Mouse (Mus musculus): ENCODE data around the gene Calml4.
"Not testable (repeated sequence)": the region's sequence is repeated elsewhere in the genome, so short reads cannot be mapped to it uniquely, and the experiment has no call there.

Gene Calml4

DNA sequence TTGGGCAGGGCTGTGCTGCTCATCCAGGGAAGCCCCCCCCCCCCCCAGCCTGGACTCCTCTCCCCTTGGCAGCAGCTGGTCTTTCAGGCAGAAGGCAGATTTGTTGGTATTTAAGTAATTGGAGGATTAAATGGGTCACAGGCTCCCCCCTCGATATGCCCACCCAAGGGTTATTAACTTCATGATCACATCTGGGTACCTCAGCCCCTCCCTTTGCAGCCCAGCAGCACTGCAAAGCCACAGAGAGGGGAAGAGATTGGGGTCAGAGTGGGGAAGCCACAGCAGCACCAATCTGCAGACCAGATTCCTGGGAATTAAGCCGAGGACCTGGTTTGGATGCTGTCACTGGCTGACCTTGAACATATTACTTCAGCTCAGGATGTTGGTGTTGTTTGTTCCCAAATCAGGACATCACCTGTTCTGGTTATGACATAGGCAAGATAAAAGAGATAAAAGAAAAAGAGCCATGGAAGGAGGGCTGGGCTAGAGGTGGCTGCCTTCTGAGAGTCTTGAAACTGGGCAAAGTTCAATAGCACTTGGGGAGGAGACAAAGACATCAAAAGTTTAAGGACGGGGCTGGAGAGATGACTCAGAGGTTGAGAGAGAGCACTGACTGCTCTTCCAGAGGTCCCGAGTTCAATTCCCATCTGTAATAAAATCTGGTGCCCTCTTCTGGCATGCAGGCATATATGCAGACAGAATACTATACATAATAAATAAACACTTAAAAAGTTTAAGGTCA is 22.0 kb upstream of the Calml4 start:
- no peak for DNase-seq (ENCODE audit: low spot score in 2 of 2)

DNA sequence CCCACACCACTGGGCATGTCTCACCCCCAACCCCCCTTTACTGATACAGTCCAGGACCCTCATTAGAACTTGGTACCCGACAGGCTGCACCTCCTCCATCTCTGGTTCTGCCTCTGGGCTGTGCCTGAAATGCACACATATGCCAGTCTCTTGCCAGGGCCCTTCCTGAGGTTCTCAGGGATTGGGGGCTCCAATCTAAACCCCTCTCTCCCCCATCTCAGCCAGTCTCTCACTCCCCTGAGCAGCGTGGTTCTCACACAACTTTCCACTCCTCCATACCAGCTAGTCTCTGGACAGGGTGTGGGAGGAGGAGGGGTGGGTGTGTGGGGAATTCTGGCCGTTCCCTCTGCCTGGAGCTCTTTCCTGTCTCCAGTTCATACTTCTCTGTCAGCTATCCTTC is 20.3 kb upstream of the Calml4 start:
- DNase-seq (ENCODE audit: low spot score in 2 of 2), result no peak

DNA sequence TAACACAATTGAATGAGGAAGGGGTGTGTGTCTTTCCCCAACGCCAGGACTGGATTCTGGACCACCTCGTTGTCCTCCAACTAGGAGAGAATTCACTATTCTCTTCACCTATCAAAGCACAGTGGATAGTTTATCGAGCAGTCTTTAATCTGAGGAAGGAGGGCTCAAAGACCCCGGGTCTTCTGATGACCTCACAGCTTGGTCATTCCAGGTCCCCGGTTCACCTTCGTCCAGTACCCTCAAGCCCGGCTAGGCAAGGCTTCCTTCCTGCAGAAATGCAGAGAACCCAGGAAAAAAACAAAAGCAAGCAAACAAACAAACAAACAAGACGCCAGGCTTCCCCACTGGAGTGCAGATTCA is 19.8 kb upstream of the Calml4 start:
- no peak for DNase-seq (ENCODE audit: low spot score in 2 of 2)

DNA sequence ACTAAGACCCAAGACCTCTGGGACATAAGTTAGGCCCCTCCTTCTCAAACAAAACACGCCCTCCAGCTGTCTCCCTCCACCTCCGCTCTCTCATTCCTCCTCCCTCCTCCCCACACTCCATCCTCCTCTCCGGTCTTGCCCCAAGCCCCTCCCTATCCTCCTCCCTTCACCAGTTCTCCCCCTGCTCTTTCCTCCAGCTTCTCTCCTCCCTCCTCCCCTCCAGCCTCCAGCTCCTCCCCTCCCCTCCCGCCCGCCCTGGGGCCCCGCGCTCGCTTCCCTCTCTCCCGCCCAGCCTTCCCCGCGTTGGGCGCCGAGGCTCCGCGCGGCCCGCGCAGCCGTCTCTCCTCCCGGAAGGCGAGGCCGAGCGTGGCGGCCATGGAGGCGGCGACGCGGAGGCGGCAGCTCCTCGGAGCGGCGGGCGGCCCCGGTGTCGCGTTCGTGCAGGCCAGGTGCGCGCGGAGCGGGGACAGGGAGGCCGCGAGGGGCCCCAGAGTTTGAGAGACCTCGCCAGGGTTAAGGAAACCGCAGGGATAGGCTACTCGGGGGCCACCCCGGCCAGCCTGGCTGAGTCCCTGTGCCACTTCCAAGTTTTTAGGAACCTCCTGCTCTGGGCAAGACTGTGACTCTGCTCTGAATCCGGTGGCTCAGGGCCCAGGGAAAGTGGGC is 19.2 kb upstream of the Calml4 start, which contains the start of gene Cln6:
Cln6 (plus strand) TSS at position 280 of the 666 bp plus-strand sequence.
- DNase-seq (ENCODE audit: low spot score in 2 of 2), result peak; percentile 63 to 78

DNA sequence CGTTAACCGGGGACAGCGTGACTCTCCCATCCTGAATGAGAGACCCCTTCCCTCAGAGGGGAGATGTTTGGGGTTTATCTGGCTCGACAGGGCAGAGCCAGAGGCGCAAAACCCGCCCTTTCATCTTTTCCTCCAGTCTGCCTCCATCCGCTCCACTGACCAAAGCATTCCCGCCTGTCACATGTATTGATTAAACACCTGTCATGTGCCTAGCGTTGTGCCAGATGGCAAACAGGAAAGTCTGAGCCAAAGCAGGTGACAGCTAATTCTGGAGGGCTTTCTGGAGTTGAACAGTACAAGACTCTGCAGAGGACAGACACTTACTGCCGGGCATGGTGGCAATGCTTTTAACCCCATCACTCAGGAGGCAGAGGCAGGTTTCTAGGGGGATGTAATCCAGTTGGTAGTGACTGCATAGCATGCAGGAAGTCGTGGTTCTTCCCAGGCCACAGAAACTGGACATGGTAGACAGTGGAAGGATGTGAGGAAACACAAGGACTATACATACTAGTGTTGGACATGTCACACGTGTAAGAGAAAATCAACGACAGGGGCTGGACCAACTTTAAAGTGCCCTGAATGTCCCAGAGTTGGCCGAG is 18.6 kb upstream of the Calml4 start:
- DNase-seq (ENCODE audit: low spot score in 2 of 2), result no peak

DNA sequence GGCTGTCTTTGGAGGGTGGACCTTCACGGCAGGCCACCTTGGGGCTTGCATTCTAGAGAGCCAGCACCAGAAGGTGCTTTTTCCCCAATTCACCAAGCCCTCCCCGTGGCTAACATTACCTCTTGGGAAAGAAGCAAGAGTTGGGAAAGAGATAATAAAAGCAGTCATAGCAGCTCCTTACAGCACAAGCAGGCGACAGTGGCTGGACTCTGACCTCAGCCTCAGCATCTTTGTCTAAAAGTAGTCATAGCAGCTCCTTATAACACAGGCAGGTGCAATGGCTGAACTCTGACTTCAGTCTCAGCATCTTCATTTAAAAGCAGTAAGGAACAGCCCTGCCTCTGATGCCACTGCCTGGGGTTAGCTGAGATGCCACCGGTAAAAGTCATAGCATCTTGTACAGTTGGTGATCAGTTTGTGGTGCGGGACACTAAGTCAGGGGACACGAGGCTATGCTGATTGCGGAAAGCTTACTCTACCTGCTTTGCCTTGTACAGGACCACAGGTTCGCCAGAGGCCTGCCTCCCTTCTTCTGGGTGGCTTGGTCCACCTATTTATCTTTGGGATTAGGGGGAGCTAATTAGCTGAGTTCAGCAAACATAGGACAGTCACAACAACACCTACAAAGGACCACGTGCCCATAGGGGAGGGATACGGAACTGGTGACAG is 14.4 kb upstream of the Calml4 start:
- DNase-seq (ENCODE audit: low spot score in 2 of 2), result no peak

DNA sequence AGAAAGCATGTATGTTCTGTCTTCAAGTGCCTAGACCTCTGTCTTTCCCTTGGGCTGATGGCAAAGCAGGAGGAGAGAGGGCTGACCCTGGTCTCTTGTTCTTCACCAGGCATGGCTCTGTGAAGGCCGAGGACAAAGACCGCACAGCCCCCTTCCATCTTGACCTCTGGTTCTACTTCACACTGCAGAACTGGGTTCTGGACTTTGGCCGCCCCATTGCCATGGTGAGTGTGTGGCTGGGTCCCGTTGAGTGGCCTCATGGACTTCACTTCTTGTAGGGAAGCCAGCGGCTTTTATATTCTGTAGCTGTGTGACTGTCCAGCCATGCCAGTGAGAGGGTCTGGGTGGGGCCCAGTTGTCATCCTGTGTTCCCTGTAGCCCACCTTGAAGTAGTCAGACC is 13.4 kb upstream of the Calml4 start:
- no peak for DNase-seq (ENCODE audit: low spot score in 2 of 2)

DNA sequence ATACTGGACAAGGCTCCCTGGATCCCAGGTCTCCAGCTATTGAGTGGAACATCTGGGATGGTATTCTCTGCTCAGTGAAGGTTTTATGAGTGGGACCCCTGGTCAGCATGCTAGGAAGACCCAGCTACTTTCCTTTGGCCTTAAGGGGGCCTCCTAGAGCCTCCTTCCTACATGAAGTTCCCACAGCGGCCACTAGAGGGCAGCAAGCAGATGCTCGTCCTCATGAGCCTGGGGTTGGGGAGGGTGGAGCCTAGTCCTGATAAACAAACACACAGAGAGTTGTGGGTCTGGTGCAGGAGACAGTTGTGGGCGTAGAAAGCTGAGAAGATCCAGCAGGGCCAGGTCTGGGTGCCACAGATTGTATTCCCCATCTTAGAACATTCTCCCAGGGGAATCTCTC is 10.2 kb upstream of the Calml4 start:
- peak; percentile 72 to 81 for DNase-seq (ENCODE audit: low spot score in 2 of 2)

DNA sequence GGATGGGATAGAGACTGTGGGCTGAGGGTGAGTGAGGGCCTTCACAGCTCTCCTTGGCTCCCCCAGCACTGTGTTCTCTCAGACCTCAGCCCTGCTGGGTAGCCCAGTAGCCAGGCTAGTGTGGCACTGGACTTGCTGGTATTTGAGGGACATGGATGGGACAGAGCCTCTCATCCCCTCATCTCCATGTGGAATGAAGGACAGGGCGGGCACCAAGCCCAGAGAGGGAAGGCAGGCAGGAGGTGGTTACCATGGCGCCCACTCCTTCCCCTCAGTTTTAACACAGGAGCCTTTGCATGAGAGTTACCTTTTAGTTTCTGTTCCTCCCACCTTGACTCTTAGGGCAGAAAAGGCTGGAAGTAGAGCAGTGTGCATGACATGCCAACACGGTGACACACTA is 9.2 kb upstream of the Calml4 start:
- no peak for DNase-seq (ENCODE audit: low spot score in 2 of 2)

DNA sequence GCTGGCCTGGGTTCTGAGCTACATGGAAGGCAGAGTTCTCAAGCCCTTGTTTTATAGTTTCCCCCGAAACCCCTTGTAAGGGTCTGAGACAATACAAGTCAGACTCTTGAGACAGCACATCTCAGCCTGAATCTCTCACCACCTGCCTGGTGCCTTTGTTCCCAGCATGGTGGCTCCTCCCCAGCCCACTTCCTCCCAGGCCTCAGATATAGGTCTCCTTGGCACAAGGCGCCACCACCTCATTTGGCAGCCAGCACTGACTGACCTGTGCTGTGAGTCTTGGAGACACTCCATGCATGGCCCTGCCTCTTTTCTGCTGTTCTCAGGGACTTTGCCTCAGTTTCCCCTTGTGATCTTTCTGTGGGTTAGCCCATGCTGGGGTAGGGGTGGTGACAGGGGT is 6.3 kb upstream of the Calml4 start:
- DNase-seq (ENCODE audit: low spot score in 2 of 2), result no peak

DNA sequence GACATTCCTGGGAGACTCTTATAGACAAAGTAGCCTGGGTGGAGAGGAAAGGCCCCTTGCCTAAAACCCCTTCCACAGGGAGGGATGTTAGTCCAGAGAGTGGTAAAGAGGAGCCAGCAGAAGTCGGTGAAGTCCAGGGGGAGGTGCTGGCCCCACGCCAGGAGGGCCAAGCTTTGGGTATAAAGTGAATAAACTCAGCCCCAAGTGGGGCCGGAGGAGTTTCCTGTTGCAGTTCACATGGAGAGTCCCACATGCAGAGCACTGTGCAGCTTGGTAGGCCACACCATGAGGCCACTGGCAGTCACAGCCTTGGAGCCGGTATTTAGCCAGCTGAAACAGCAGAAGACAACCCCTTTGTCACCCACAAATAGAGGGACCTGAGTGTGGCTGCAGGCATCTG is 3.4 kb upstream of the Calml4 start:
- DNase-seq (ENCODE audit: low spot score in 2 of 2), result no peak

DNA sequence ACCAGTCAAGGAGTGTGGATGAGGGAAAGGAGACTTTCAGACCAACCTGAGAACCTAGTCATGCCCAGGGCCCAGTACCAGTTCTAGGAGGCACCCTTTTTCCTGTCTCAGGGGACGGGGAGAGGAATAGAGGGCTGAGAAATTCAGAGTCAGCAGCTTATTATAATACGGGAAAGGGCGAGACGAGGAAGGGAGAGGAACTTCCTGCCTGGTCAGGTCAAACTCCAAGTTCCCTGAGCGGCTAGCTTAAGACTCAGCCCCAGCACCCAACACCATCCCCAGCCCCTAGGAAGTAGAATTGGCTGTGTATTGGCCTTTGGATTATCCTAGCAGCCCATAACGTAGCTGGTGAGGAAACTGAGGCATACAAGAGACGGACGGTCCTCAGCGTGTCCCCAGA is 664 bp upstream of the Calml4 start:
- DNase-seq (ENCODE audit: low spot score in 2 of 2), result no peak

DNA sequence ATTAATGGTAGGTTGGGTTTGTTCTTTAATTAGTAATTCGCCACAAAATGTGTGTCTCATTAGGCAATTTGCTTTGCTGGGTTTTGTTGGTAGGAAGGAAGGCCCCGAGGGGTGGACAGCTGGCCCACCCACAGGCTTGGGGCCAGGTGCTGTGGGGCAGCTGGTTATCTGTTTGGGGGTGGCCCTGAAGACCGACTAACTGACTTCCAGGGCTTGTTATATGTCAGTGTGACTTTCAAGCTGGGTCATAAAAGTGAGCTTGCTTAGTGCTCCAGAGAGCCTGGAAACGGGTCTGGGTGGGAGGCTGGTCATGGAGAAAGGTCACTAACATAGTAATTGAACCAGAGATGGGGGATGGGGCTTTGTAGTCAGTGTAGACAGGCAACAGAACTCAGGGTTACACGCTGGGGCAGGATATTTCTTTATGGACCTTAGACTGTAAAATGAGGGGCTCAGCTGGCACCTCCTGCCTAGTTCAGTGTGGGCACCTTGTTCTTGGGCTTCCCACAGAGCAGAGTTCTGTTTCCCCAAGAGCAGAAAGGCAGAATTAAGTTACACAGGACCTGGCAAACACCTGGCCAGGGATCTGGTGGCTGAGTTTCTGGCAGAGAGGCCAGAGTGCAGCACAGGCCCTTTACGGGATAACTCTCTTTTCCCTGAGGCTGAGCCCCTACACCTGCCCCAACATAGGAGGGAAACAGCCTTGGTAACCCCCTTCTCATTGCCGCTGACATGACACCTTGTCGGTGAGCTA is 563 bp downstream of the Calml4 start:
- no peak for DNase-seq (ENCODE audit: low spot score in 2 of 2)

DNA sequence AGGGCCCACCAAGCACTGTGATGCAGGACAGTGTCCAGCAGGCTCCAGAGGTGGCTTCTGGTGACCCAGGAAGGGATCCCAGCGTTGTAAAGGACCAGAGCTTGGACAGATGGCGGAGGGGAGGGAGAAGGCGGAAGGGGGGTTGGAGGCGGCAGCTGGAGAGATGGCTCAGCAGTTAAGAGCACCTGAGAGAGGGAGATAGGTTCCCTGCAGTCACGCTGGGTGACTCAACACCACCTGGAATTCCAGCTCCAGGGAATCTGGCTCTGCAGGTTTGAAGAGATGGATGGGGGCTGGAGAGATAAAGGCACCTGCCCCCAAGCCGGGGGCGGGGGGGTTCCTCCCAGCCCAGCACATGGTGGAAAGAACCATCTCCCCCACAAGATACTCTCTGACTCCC is 2.2 kb downstream of the Calml4 start:
- not testable (repeated sequence) for DNase-seq (ENCODE audit: low spot score in 2 of 2)

DNA sequence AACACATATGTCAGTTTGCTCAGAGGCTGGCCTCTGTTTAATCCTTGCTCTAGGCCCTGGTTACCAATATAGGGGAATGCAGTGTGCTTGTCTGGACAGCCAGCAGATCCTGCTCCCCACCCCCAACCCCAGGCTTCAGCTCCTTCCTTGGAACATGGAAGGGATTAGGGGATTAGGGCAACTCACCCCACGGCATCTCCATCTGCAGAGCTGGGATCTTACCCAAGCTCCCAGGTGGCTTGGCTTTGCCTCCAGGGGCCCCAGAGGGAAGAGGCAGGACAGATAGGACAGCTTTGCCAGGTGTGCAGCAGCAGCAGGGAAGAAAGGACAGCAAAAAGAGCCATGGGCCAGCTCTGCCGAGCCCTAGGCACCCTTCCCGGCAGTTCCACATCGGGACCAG is 3.0 kb downstream of the Calml4 start:
- DNase-seq (ENCODE audit: low spot score in 2 of 2), result no peak

DNA sequence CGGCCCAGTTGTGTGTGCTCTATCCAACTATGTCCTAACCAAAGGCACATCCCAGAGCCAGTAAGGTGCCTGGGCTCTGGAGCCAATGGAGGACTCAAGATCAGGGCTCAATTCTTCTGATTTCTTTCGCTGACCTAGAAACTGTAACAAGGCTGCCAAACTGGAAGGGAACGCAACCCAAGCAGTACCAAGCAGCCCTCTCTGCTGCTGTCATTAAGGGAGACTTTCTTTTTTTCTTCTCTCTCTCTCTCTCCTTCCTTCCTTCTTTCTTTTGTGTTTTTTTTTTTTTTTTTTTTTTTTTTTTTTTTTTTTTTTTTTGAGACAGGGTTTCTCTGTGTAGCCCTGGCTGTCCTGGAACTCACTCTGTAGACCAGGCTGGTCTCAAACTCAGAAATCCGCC is 11.4 kb downstream of the Calml4 start:
- not testable (repeated sequence) for DNase-seq (ENCODE audit: low spot score in 2 of 2)

DNA sequence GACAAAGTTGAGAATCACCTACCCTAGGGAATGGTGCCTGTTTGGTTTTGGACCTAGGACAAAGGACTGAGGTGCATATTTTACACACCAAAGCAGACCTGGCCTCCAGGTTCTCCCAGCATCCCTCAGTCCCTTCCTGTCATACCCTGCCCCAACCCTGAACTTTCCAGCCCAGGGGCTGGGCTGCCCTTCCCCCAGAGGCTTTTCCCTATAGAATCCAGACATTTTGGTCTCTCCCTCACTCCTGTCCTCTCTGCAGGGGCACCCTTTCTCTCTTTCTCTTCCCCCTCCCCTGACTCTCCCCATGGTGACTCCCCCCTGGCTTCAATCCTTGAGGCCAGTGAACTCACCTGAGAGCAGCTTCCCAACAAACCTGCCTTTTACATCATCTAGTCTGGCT is 12.8 kb downstream of the Calml4 start:
- no peak for DNase-seq (ENCODE audit: low spot score in 2 of 2)

DNA sequence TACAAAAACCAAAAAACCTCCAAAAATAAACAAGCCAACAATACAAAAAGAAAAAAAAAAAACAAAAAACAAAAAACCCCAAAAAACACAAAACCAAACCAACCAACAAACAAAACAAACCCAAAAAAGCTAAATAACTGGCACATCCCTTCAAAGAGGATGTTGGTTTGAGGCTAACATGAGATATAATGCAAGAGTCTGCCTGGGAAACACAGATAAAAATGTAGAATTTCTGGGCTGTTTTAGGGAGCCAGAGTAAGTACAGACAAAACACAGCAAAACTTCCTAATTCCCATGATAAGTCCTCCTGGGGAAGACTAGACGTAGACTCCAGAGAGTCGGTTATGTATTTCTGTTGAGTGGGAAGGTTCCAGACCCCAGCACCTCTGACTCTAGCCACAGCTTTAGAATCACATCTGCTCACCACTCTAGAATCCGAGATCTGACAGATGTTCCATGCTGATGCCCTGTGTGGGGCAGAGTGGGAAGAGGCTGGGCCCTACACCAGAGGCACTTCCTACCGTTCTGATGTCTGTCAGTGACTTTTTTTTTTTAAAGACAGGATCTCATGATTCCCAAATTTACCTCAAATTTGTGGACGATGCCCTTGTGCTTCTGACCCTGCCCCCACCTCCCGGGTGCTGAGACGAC is 19.2 kb downstream of the Calml4 start:
- DNase-seq (ENCODE audit: low spot score in 2 of 2), result no peak

DNA sequence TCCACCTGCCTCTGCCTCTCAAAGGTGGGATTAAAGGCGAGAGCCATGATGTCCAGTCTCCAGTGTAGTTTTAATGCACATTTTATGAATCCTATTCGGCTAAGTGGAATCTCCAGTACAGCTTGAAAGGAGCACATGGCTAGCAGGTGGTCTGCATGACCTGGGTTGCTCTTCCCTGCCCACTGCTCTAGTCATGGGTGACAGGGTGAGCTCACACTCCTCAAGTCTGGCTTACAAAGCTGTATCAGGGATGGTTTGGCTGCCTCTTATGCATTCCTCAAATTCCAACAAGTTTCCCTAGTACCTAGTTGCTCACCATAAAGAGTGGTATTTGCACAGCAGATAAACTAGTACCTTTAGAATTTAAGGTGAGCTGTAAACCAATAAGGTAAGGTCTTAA is 19.9 kb downstream of the Calml4 start:
- DNase-seq (ENCODE audit: low spot score in 2 of 2), result no peak

DNA sequence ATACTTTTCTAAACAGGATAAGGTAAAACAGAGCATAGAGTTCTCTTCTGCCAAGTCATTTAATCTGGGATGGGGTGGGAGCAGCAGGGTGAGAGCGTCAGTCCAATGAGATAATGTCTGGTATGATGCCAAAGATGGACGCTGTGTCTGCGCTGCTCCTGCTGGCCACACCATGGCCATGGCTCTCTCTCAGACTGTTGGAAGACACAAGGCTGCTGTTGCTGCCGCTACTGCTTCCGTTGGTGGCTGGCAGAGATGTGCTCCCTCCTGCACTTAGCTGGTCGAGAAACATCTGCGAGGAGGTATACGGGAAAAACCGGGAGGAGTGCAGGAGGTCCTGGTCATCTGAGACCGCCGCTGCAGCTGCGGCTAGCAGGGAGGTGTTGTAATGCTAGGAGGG is 24.0 kb downstream of the Calml4 start:
- peak in 1 of 2 experiments; percentile 11 for DNase-seq (ENCODE audit: low spot score in 2 of 2)

DNA sequence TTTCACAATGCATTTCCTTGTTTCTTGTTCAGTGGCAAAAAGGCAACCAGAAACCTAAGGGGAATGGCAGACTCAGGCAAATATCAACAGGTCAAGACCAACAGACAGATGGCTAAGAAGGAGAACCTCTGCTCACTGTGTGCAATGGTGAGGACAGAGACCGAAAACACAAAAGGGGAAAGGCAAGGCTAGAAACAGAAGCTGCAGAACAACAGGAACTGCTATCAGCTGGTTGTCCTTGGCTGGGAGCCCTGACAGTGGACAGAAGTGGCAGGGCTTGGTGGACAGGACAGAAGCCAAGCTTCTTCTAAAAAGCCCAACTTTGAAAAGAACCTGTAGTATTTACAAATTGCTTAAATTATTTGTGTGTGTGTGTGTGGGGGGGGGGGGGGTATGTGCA is 36.6 kb downstream of the Calml4 start:
- no peak for DNase-seq (ENCODE audit: low spot score in 2 of 2)

All from urinary bladder, adult 18-20 months (tissue).